Mouse (Mus musculus) frontal cortex, adult (tissue): ENCODE measurements at regions not wholly inside any gene's neighbourhood (a gene's known extent, or its start where the extent isn't known, plus 50 kb on each side); places are given as distances from the start of the nearest gene placed in this dataset.
"Not testable (repeated sequence)": the region's sequence is repeated elsewhere in the genome, so short reads cannot be mapped to it uniquely, and the experiment has no call there.

Experiments
- ATAC-seq: cut with Nextera tagmentation; 2 replicates; pipeline ENCODE4 v1.9.2; 2017; ENCODE audit warnings: mild to moderate bottlenecking, moderate library complexity, mixed read lengths; ENCODE audit not compliant: low TSS enrichment

DNA sequence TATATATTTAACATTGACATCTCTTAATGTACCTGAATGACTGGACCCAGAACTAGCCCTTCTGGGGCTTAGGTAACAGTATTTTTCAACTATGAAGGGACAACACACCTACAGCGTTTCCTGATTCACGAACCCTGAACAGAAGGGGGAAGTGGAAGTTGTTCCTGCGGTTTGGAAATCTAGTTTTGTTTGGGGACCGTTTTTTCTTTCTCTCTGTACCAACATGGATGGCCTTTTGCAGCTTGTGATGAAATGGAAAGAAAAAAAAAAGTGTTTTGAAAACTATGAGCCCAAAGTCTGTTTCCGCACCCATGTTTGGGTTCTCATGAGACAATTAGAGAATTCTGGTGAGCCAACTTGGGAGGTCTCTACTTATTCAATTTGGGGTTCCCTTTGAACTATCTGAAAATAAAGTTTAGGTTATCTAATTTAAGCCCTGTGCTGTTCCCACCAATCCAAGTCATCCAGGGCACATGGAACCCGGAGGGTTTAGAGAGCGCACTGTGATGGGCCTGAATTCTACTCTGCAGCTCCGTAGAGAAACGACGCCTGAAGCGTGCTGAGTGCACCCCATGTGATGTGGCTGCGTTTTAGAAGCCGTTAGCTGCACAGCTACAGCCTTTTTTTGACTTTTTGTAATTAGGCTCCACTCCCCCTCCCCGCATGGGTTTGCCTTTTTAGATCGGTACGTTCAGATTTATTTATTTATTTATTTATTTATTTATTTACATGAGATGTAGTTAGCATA lies 137.0 kb upstream of the Rapgef5 start:
- no peak for ATAC-seq

DNA sequence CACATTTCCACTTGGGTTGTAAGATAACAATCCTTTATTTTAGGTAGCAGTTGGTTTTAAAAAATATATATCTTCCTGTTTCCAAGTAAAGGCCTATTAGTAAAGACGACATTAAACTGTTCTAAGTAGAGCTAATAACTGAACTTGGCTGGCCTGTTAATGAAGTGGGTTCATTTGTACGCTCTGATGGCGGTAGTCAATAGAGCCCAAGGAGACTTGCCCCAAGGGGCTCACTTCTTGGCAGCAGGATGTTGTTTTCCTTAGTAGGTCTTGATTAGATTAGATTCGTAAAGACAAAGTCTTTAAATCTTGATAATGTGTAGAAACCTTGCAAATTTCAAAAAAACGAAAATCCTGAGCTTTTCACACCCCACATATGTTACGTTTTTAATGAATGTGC lies 135.4 kb upstream of the Rapgef5 start:
- no peak for ATAC-seq

DNA sequence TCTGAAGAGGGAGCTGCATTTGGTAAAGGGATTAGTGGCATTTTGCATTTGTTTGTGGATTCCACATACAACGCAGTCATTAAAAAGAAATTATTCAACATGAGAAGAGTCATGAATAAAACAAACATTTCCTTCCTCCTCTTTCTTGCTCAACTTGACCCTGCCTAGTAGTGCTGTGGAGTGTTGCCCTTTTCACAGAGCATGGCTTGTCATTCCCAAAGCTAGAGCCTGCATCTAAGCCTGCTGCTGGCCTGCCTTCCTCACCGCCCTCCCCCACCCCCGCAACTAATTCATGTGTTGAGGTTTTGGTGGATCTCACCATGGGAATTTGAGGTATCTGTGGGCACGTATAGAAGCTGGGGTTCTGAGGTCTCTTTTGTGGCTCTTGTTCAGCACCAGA lies 133.6 kb upstream of the Rapgef5 start:
- not testable (repeated sequence) for ATAC-seq

DNA sequence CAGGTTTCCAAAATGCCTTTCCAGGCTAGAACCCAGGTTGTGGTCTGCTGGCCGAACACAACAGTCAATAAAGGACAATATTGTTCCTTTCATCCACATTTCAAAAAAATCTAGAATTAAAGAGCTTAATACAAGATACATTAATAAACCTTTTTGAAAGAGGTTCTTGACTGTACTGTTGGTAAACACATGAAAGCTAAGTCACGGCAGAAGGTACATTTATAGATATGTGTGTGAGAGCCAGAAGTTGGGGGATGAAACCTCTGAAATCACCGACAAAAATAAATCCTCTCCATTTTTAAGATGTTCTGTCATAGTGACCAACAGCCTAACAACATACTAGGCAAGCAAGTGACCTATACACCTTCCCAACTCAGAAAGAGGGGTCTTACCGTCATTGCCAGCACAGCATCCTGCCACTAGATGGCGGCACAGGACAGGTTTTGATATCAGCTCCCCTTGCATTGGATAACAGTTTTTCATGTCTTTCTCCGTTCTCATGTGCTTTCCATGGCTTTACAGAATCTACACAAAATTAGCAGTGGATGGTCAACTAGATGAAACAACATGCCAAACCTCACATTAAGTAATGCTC lies 131.1 kb upstream of the Rapgef5 start:
- peak; percentile 88 for ATAC-seq

- ATAC-seq, result no peak
Observed at GRCm38 (mm10) chr12:117385697-117386096, 130.6 kb upstream of the Rapgef5 start.

GRCm38 (mm10) chr12:117386957-117387356 lies 129.3 kb upstream of the Rapgef5 start:
- ATAC-seq, result peak; percentile 72

DNA sequence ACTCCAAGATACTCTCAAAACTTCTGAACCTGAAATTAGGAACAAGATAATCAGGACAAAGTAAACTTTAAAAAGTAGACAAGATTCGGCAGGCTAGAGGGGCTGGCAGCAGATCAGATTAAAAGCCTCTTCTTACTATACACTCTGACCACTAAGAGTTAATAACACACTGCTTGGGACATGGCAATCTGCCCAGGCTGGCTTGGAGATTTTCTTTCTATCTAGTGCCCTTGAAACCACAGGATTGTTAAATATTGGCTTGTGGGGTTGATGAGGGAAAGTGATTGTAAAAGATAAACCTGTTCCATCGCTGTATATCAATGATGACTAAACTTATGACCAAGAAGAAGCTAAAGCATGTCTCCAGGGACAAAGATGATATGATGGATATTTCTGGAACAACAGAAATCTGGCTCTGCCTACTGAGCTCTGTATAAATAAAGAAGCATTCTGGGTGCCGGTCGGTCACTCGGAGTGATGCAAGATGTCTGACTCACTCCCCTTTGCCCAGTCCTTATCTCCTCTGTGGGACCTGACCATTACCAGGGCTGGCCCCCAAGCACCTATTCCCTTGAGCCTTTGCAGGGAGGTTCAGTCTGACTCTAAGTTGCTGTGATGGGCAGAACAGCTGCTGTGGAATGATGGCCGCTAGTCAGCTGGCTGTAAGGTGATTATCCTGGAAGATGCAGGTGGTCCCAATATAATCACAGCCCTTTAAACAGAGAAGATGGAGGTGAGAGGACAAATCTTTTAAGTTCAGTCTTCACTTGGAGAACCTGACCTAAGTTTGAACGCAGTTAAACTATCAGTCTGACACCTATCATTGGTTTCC lies 126.5 kb upstream of the Rapgef5 start:
- no peak for ATAC-seq

- no peak for ATAC-seq
Observed at GRCm38 (mm10) chr12:117397512-117397911, 118.8 kb upstream of the Rapgef5 start.

DNA sequence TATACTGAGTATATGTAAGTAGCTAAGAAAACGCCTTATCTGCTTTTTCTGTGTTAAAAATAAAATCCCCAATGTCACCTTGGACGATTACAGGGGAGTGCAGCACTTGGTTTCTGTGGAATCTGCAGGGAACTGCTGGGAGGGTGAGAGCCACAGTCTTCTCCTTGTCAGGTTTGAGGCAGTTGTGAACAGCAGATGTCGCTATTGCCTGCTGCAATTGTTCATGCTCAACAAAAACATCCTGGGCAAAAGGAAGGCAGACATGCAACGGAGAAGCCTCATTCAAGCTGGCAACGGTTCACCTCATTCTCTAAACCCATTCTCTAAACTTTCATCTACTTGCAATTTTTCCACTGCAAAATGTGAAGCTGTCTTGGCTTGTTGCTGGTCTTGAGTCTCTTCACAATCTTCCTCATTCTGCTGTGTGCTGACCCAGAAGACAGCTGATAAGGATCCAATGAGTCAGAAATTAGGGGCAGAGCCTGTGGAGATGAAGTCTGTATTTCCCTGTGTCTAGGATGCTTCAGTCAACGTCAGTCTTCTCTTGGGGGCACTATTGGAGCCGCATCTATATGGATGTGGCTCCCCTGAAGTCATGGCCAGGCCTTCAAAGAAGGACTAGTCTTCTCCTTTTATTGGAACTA lies 112.6 kb upstream of the Rapgef5 start:
- peak; percentile 98 for ATAC-seq

GRCm38 (mm10) chr12:117404157-117404752 lies 112.0 kb upstream of the Rapgef5 start:
- ATAC-seq, result no peak

GRCm38 (mm10) chr12:117406832-117407231 lies 109.4 kb upstream of the Rapgef5 start:
- ATAC-seq, result no peak

GRCm38 (mm10) chr12:117410604-117411003 lies 105.7 kb upstream of the Rapgef5 start:
- ATAC-seq, result no peak

DNA sequence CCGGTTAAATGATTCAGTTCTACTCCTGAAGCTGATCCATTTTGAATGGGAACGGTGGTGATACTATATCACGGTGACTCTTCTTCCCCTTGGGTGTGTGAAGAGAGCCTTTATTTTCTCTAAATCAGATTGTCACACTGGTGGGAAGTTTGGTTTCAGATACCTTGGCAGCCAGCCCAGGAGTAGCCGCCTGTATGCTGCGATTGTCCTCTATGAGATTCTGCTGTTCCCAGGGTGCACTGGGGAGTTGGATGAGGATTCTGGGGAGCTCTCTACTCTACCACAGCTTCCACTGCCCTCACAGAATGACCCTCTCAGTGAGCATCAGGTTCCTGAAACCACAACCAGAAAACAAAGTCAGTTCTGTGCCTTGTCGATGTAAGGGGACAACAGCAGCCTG lies 104.0 kb upstream of the Rapgef5 start:
- peak; percentile 38 for ATAC-seq

- no peak for ATAC-seq
Observed at GRCm38 (mm10) chr12:117412779-117413505, 103.3 kb upstream of the Rapgef5 start.

DNA sequence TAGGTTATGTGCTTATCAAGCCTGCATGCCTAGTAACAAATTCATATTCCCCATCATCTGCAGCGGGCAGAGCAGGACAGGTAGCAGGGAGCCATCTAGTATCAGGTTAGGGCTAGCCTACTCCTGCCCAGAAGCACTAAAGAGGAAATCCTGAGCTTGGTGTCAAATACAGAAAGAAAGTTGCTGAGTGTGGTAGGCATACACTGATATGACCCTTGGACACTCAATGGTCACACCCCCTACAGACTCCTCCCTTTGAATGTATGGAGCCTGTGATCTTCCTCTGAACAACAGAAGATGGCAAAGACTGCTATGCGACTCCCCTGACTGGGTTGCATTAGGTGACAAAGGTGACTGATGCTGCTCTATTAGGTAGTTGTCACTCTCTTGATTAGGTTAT lies 102.3 kb upstream of the Rapgef5 start:
- ATAC-seq, result no peak

- no peak for ATAC-seq
Observed at GRCm38 (mm10) chr12:117415146-117415545, 101.1 kb upstream of the Rapgef5 start.

DNA sequence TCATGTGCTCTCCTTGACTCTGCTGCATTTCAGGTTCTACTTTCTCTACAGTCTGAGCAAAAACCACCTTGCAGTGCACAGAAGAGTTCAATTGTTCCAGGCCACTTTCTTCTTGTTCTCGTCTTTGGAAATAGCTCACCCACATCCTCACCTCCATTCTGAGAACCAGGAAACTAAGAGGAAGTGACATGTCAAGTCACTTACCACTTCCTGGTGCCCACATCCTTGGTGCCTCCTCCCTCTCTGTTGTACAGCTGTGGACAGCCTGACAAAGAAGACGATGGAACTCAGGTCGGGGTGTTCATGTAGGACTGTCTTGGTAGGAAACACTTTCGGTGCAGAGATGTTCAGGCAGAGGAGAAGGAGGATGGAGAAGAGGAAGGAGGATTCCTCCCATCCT lies 98.3 kb upstream of the Rapgef5 start:
- ATAC-seq, result no peak

DNA sequence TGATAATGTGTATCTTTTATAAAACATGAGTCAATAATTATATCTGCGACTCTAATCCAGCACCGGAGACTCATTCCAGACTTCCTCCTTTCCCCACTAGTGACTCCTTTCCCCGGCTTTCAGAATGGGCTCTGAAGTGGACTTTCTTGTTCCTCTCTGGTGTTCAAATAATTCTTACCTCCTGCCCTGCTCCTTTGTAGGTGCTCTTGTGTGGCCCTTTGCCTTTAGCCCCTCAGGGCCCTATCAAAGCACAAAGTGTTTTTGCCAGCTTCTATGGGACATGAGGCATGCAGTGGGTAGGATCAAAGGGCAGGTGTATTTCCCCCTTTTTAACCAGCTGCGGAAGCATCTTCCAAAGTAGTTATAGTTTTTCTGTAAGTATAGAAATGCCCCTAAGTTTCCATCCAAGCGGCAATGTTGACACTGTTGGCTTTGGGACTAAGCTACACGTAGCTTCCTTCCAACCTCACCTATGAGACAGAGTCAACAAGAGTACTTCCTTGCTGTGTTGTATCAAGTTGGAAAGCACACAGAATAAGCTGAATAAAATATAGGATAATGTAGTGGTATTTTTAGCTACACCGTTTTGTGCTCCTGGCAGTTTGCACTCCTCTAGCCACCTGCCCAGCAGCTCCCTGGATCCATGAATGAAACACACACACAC lies 93.8 kb upstream of the Rapgef5 start:
- ATAC-seq, result no peak

GRCm38 (mm10) chr12:117425363-117426031 lies 90.8 kb upstream of the Rapgef5 start:
- no peak for ATAC-seq

GRCm38 (mm10) chr12:117427431-117427830 lies 88.8 kb upstream of the Rapgef5 start:
- ATAC-seq, result peak; percentile 88
